25 mouse cellular contexts compared by ENCODE assay signal in genomic region chr5:114066601-114067000, GRCm38 (mm10). TPM values are rescaled to one million over a fixed set of nuclear protein-coding genes. Genes with fewer than 3 reads are reported as not detected.
"Had no signal": no experiment of that assay in that cellular context is flagged by ENCODE, and none has a peak within 500 bp of the region (broad histone marks: within the 10 kb centered on the region; RNA-seq: fewer than 3 reads in every experiment).

No protein-coding gene starts in this region.

- H3K27ac ChIP-seq: gastrocnemius, adult 2 months; hindbrain, embryonic 13.5 days; hindbrain, embryonic 15.5 days; intestine, embryonic 15.5 days; layer of hippocampus, adult 2 months; left cerebral cortex, adult 2 months; limb, embryonic 10.5 days; limb, embryonic 12.5 days; liver, embryonic 13.5 days had no signal

- H3K27me3 ChIP-seq: heart, embryonic 12.5 days; hindbrain, embryonic 13.5 days; hindbrain, embryonic 15.5 days; intestine, embryonic 15.5 days; limb, embryonic 12.5 days; liver, embryonic 13.5 days had no signal

- H3K4me3 ChIP-seq: gastrocnemius, adult 2 months; heart, embryonic 12.5 days; hindbrain, embryonic 13.5 days; hindbrain, embryonic 15.5 days; intestine, embryonic 15.5 days; layer of hippocampus, adult 2 months; left cerebral cortex, adult 2 months; limb, embryonic 10.5 days; limb, embryonic 12.5 days; liver, embryonic 13.5 days had no signal

- H3K4me2 ChIP-seq: heart, embryonic 12.5 days; hindbrain, embryonic 13.5 days; hindbrain, embryonic 15.5 days; intestine, embryonic 15.5 days; limb, embryonic 12.5 days; liver, embryonic 11.5 days; liver, embryonic 13.5 days had no signal

- DNase-seq: gastrocnemius, adult 2 months; gastrocnemius, postnatal 10 days; gastrocnemius, postnatal 25 days; heart, adult 18-20 months; heart, postnatal 10 days; heart, postnatal 4 days; kidney, adult 18-20 months; kidney, adult 8-10 months; kidney, postnatal 10 days; kidney, postnatal 25 days; kidney, postnatal 4 days; liver; liver, embryonic 13.5 days had no signal

- H3K36me3 ChIP-seq: heart, embryonic 12.5 days; intestine, embryonic 15.5 days; limb, embryonic 10.5 days; limb, embryonic 12.5 days; liver, embryonic 13.5 days had no signal

- ATAC-seq: inflammation-experienced regulatory T-cells, adult 6 months; intestine, embryonic 15.5 days; intestine, postnatal 0 days had no signal

- H3K9ac ChIP-seq: heart, embryonic 12.5 days; hindbrain, embryonic 13.5 days; hindbrain, embryonic 15.5 days; intestine, embryonic 15.5 days; limb, embryonic 12.5 days; liver, embryonic 13.5 days had no signal

- H3K4me1 ChIP-seq: heart, embryonic 12.5 days; hindbrain, embryonic 15.5 days; intestine, embryonic 15.5 days; limb, embryonic 12.5 days; liver, embryonic 13.5 days had no signal

- H3K9me3 ChIP-seq: hindbrain, embryonic 13.5 days; hindbrain, embryonic 15.5 days; intestine, embryonic 15.5 days; limb, embryonic 10.5 days; limb, embryonic 12.5 days; liver, embryonic 13.5 days had no signal

RNA-seq across cellular contexts. Expression of gene Svop, which starts 24.8 kb away (rescaled TPM):
- polyA plus RNA-seq: inflammation-experienced regulatory T-cells, adult 6 months; kidney, embryonic 14.5 days; liver, embryonic 11.5 days had no signal
